Mouse (Mus musculus) neural tube, embryonic 14.5 days (tissue): ENCODE data around the gene Ssh2. TPM values are rescaled to one million over a fixed set of nuclear protein-coding genes. Genes with fewer than 3 reads are reported as not detected.

ENCODE experiments used
- ATAC-seq: fragments of 200-750 bp; cut with Nextera tagmentation; 2 replicates; pipeline ENCODE4 v1.8.0; 2017; ENCODE audit warnings: low read depth, mild to moderate bottlenecking, moderate TSS enrichment, moderate library complexity
- H3K27ac ChIP-seq: fragments of 300-500 bp; sonication (generic); 2 replicates; pipeline ENCODE4 v1.5.1; 2014; ENCODE audit warnings: low read depth, mild to moderate bottlenecking, control low read depth, low read length, moderate library complexity, mixed read lengths
- H3K27me3 ChIP-seq: fragments of 300-500 bp; sonication (generic); 2 replicates; pipeline ENCODE4 v1.6.1; 2014; ENCODE audit warnings: low read length; ENCODE audit not compliant: control insufficient read depth, insufficient read depth
- H3K36me3 ChIP-seq: fragments of 300-500 bp; sonication (generic); 2 replicates; pipeline ENCODE4 v1.6.1; 2014; ENCODE audit warnings: low read length, mixed read lengths; ENCODE audit not compliant: control insufficient read depth, insufficient read depth
- H3K4me1 ChIP-seq: fragments of 300-500 bp; sonication (generic); 2 replicates; pipeline ENCODE4 v1.6.1; 2014; ENCODE audit warnings: low read length; ENCODE audit not compliant: control insufficient read depth, insufficient read depth
- H3K4me2 ChIP-seq: fragments of 300-500 bp; sonication (generic); 2 replicates; pipeline ENCODE4 v1.6.1; 2014; ENCODE audit warnings: mild to moderate bottlenecking, low read depth, low read length, control low read depth
- H3K4me3 ChIP-seq: fragments of 300-500 bp; sonication (generic); 2 replicates; pipeline ENCODE4 v1.5.1; 2014; ENCODE audit warnings: low read depth, low read length, control low read depth, mixed read lengths
- H3K9ac ChIP-seq: fragments of 300-500 bp; sonication (generic); replicated peaks from 2 replicates; pipeline ENCODE4 v1.6.1; 2014; ENCODE audit warnings: low read depth, mild to moderate bottlenecking, control low read depth, low read length, mixed read lengths
- H3K9me3 ChIP-seq: fragments of 300-500 bp; sonication (generic); 2 replicates; pipeline ENCODE4 v1.6.1; 2016; ENCODE audit warnings: low read length; ENCODE audit not compliant: control insufficient read depth
- WGBS: fragments of 180-500 bp; shearing (Covaris S2); extraction: QIAGEN DNeasy Blood & Tissue Kit; methylation state at CpG from one replicate; pipeline ENCODE4 v1.1.7; 2014; 5-methylcytosine and 5-hydroxymethylcytosine counted together
- polyA plus RNA-seq: library from polyadenylated mRNA; unstranded; fragments of >200 nt; fragmentation: Nextera tagmentation; extraction: Ambion mirVana; gene quantifications from 2 replicates; pipeline ENCODE4 v1.2.1, GENCODE M21; 2014

The Ssh2 gene
- polyA plus RNA-seq, 1 experiment from 2014 or later = 21.9 TPM

GRCm38 (mm10) chr11:77402508-77402907, 186.4 kb downstream of the Ssh2 start:
- Histone ChIP-seq H3K4me1 (no peaks in the 10 kb centered on the region), H3K27ac (no peak overlapping the region), H3K36me3 (no peaks in the 10 kb centered on the region), H3K4me2 (no peak overlapping the region), H3K9ac (no peak overlapping the region), H3K4me3 (no peak overlapping the region), H3K27me3 (no peaks in the 10 kb centered on the region), H3K9me3 (no peaks in the 10 kb centered on the region)
- no peak for ATAC-seq
- 86% methylated on average over 2 of the region's 2 CpGs for WGBS

GRCm38 (mm10) chr11:77406329-77406728, 190.2 kb downstream of the Ssh2 start:
- no peaks in the 10 kb centered on the region for H3K27me3 ChIP-seq
- no peak overlapping the region for H3K4me2 ChIP-seq
- no peaks in the 10 kb centered on the region for H3K4me1 ChIP-seq
- no peak overlapping the region for H3K27ac ChIP-seq
- no peak overlapping the region for H3K9ac ChIP-seq
- H3K9me3 ChIP-seq = no peaks in the 10 kb centered on the region
- ATAC-seq = no peak
- H3K36me3 ChIP-seq = 0 out of 2 replicates have a peak, but pooled peaks cover 4% of the 10 kb centered on the region
- 93% methylated on average over 2 of the region's 2 CpGs for WGBS
- no peak overlapping the region for H3K4me3 ChIP-seq

- WGBS = 84% methylated on average over 6 of the region's 6 CpGs
- Histone ChIP-seq H3K4me1 (no peaks in the 10 kb centered on the region), H3K4me3 (no peak overlapping the region), H3K27me3 (no peaks in the 10 kb centered on the region), H3K4me2 (no peak overlapping the region), H3K9me3 (no peaks in the 10 kb centered on the region), H3K9ac (no peak overlapping the region), H3K27ac (no peak overlapping the region), H3K36me3 (0 out of 2 replicates have a peak, but pooled peaks cover 4% of the 10 kb centered on the region)
- no peak for ATAC-seq
Measured at GRCm38 (mm10) chr11:77409879-77410278, 193.8 kb downstream of the Ssh2 start.

GRCm38 (mm10) chr11:77411284-77411683, 195.2 kb downstream of the Ssh2 start:
- H3K4me1 ChIP-seq = no peaks in the 10 kb centered on the region
- H3K27ac ChIP-seq = no peak overlapping the region
- no peak overlapping the region for H3K4me3 ChIP-seq
- H3K9ac ChIP-seq = no peak overlapping the region
- ATAC-seq = no peak
- H3K9me3 ChIP-seq = no peaks in the 10 kb centered on the region
- 0 out of 2 replicates have a peak, but pooled peaks cover 4% of the 10 kb centered on the region for H3K36me3 ChIP-seq
- H3K4me2 ChIP-seq = no peak overlapping the region
- no peaks in the 10 kb centered on the region for H3K27me3 ChIP-seq

- 93% methylated on average over 2 of the region's 2 CpGs for WGBS
- H3K27ac ChIP-seq = no peak overlapping the region
- H3K9ac ChIP-seq = no peak overlapping the region
- no peaks in the 10 kb centered on the region for H3K9me3 ChIP-seq
- ATAC-seq = no peak
- no peaks in the 10 kb centered on the region for H3K4me1 ChIP-seq
- no peaks in the 10 kb centered on the region for H3K36me3 ChIP-seq
- H3K27me3 ChIP-seq = no peaks in the 10 kb centered on the region
- H3K4me3 ChIP-seq = no peak overlapping the region
- no peak overlapping the region for H3K4me2 ChIP-seq
Measured at GRCm38 (mm10) chr11:77414141-77414839, 198.2 kb downstream of the Ssh2 start.

- Histone ChIP-seq H3K9ac (no peak overlapping the region), H3K36me3 (no peaks in the 10 kb centered on the region), H3K4me3 (no peak overlapping the region), H3K4me1 (no peaks in the 10 kb centered on the region), H3K27ac (no peak overlapping the region), H3K9me3 (no peaks in the 10 kb centered on the region), H3K27me3 (no peaks in the 10 kb centered on the region), H3K4me2 (no peak overlapping the region)
- ATAC-seq = no peak
- WGBS = 60% methylated on average over 4 of the region's 4 CpGs
Measured at GRCm38 (mm10) chr11:77416212-77417000, 200.3 kb downstream of the Ssh2 start.

GRCm38 (mm10) chr11:77418021-77418420, 201.9 kb downstream of the Ssh2 start:
- no peak overlapping the region for H3K4me3 ChIP-seq
- no peaks in the 10 kb centered on the region for H3K9me3 ChIP-seq
- H3K27ac ChIP-seq = no peak overlapping the region
- H3K27me3 ChIP-seq = no peaks in the 10 kb centered on the region
- ATAC-seq = no peak
- H3K4me1 ChIP-seq = no peaks in the 10 kb centered on the region
- no peak overlapping the region for H3K9ac ChIP-seq
- WGBS = 97% methylated on average over 4 of the region's 4 CpGs
- no peaks in the 10 kb centered on the region for H3K36me3 ChIP-seq
- no peak overlapping the region for H3K4me2 ChIP-seq

GRCm38 (mm10) chr11:77423175-77423859, 207.2 kb downstream of the Ssh2 start:
- H3K4me2 ChIP-seq = no peak overlapping the region
- no peak overlapping the region for H3K27ac ChIP-seq
- H3K36me3 ChIP-seq = peaks cover 7% of the 10 kb centered on the region; the same call in 1 of the 2 replicates
- ATAC-seq = no peak
- 87% methylated on average over 4 of the region's 4 CpGs for WGBS
- H3K9ac ChIP-seq = no peak overlapping the region
- no peak overlapping the region for H3K4me3 ChIP-seq
- H3K9me3 ChIP-seq = no peaks in the 10 kb centered on the region
- no peaks in the 10 kb centered on the region for H3K27me3 ChIP-seq
- H3K4me1 ChIP-seq = no peaks in the 10 kb centered on the region

GRCm38 (mm10) chr11:77428446-77428845, 212.4 kb downstream of the Ssh2 start:
- ATAC-seq = no peak
- 91% methylated on average over 1 of the region's 1 CpGs for WGBS
- Histone ChIP-seq H3K27ac (no peak overlapping the region), H3K4me3 (no peak overlapping the region), H3K36me3 (peaks cover 7% of the 10 kb centered on the region; the same call in 1 of the 2 replicates), H3K9me3 (no peaks in the 10 kb centered on the region), H3K4me1 (no peaks in the 10 kb centered on the region), H3K9ac (no peak overlapping the region), H3K27me3 (no peaks in the 10 kb centered on the region), H3K4me2 (no peak overlapping the region)
